Mouse (Mus musculus) small intestine, adult 2 months (tissue): ENCODE results near the gene Obscn.

ENCODE experiments used
- CTCF ChIP-seq: fragments of 200-500 bp; IDR thresholded peaks from 2 replicates; pipeline ENCODE4 v1.5.1; 2012; ENCODE audit warnings: low read depth, mild to moderate bottlenecking, control low read depth, inconsistent platforms, low read length, moderate library complexity, mixed read lengths; ENCODE audit not compliant: insufficient replicate concordance, insufficient read length; ENCODE audit errors: extremely low read depth
- POLR2A ChIP-seq: fragments of 200-500 bp; IDR thresholded peaks from 2 replicates; pipeline ENCODE4 v1.6.1; 2012; ENCODE audit warnings: low read depth, mild to moderate bottlenecking, control low read depth, inconsistent platforms, low read length, moderate library complexity

- TF ChIP-seq CTCF, result no peak
- TF ChIP-seq POLR2A, result no peak
These were observed 67.3 kb downstream of the Obscn start for GRCm38 (mm10) chr11:59068922-59069321.
